Mouse (Mus musculus) intestine, embryonic 14.5 days (tissue): ENCODE results near the gene Kdelr3. TPM values are rescaled to one million over a fixed set of nuclear protein-coding genes. Genes with fewer than 3 reads are reported as not detected.

Source experiments
- ATAC-seq: fragments of 200-750 bp; cut with Nextera tagmentation; replicated peaks from 2 replicates; pipeline ENCODE4 v1.8.0; 2017; ENCODE audit warnings: low read depth, moderate number of reproducible peaks, moderate TSS enrichment, moderate library complexity; ENCODE audit not compliant: low FRiP score, low TSS enrichment
- DNase-seq: peaks from one replicate; pipeline ENCODE4 v3.0.0-alpha.2; 2018; ENCODE audit warnings: low spot score
- H3K27ac ChIP-seq: fragments of 300-500 bp; sonication (generic); 2 replicates; pipeline ENCODE4 v1.5.1; 2014; ENCODE audit warnings: low read depth, mild to moderate bottlenecking, control low read depth
- H3K27me3 ChIP-seq: fragments of 300-500 bp; sonication (generic); replicated peaks from 2 replicates; pipeline ENCODE4 v1.6.1; 2014; ENCODE audit warnings: low read length, control low read depth; ENCODE audit not compliant: control insufficient read depth, insufficient read depth
- H3K36me3 ChIP-seq: fragments of 300-500 bp; sonication (generic); 2 replicates; pipeline ENCODE4 v1.6.1; 2014; ENCODE audit warnings: low read length, control low read depth; ENCODE audit not compliant: control insufficient read depth, insufficient read depth
- H3K4me1 ChIP-seq: fragments of 300-500 bp; sonication (generic); replicated peaks from 2 replicates; pipeline ENCODE4 v1.6.1; 2014; ENCODE audit warnings: low read length, control low read depth, mixed read lengths; ENCODE audit not compliant: control insufficient read depth, insufficient read depth
- H3K4me2 ChIP-seq: fragments of 300-500 bp; sonication (generic); 2 replicates; pipeline ENCODE4 v1.6.1; 2014; ENCODE audit warnings: low read length
- H3K4me3 ChIP-seq: fragments of 300-500 bp; sonication (generic); 2 replicates; pipeline ENCODE4 v1.5.1; 2014; ENCODE audit warnings: low read depth, low read length, control low read depth, mixed read lengths
- H3K9ac ChIP-seq: fragments of 300-500 bp; sonication (generic); 2 replicates; pipeline ENCODE4 v1.6.1; 2014; ENCODE audit warnings: mild to moderate bottlenecking, low read length
- H3K9me3 ChIP-seq: fragments of 300-500 bp; sonication (generic); 2 replicates; pipeline ENCODE4 v1.6.1; 2016; ENCODE audit warnings: low read length, control low read depth; ENCODE audit not compliant: control insufficient read depth
- WGBS: fragments of 180-500 bp; shearing (Covaris S2); extraction: QIAGEN DNeasy Blood & Tissue Kit; methylation state at CpG from one replicate; pipeline ENCODE4 v1.1.7; 2014; 5-methylcytosine and 5-hydroxymethylcytosine counted together
- polyA plus RNA-seq: library from polyadenylated mRNA; unstranded; fragments of >200 nt; fragmentation: Nextera tagmentation; extraction: Ambion mirVana; gene quantifications from 2 replicates; pipeline ENCODE4 v1.2.1, GENCODE M21; 2014

Kdelr3 gene
- polyA plus RNA-seq, 1 experiment from 2014 or later: 55.0 TPM

- peak; percentile 68 for DNase-seq
- no peak overlapping the region for H3K27ac ChIP-seq
- WGBS: 9% methylated on average over 15 of the region's 15 CpGs
- H3K9me3 ChIP-seq: no peaks in the 10 kb centered on the region
- H3K9ac ChIP-seq: no peak overlapping the region
- H3K4me1 ChIP-seq: no peaks in the 10 kb centered on the region
- H3K27me3 ChIP-seq: peaks cover 15% of the 10 kb centered on the region; the same call in 1 of the 2 replicates
- H3K36me3 ChIP-seq: no peaks in the 10 kb centered on the region
- no peak overlapping the region for H3K4me3 ChIP-seq
- H3K4me2 ChIP-seq: 0 out of 2 replicates have a peak overlapping the region, but pooled peaks have one; percentile 7
- peak; percentile 58; the same call in 1 of the 2 replicates for ATAC-seq
Observed at GRCm38 (mm10) chr15:79481181-79481688, 35.0 kb upstream of the Kdelr3 start.

DNA sequence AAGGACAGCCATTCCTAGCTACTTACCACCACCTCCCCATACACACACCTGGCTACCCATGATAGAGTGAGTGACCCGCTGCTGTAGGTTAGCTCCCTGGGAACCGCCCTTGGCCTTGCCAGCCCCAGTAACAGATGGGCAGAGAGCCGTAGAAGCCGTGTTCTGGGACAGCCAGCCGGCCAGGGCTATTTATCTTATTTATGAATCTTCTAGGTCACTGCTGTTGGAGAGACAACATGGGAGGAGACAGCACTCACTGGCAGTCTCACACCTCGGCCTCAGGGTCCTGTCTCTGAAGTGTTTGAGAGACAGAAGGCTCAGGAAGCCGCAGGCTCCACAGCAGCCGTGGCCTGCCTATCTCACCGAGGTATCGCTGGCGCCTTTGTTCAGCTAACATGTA, 26.7 kb upstream of the Kdelr3 start:
- WGBS: 65% methylated on average over 11 of the region's 11 CpGs
- H3K4me1 ChIP-seq: no peaks in the 10 kb centered on the region

DNA sequence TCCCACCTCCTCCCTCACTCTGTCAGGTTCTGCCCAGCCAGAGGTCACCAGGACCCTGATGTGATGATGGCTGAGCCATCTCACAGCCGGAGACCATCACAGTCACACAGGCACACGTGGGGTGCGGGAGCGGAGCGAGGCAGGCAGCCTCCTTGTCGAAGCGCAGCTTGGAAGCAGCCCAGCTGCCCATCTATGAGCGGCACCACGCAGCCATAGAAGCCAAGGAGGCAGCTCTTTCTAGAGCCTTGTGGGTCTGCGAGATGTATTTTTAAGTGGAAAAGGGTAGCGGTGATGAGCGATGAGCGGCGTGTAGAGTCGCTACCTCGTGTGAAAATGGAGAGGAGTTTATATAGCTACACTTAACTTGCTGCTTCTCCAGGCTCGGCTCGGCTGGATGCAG, 22.7 kb upstream of the Kdelr3 start:
- Histone ChIP-seq H3K9ac (no peak overlapping the region), H3K4me1 (no peaks in the 10 kb centered on the region), H3K4me2 (0 out of 2 replicates have a peak overlapping the region, but pooled peaks have one; percentile 8), H3K27me3 (peaks cover 15% of the 10 kb centered on the region), H3K4me3 (no peak overlapping the region), H3K9me3 (no peaks in the 10 kb centered on the region), H3K36me3 (no peaks in the 10 kb centered on the region), H3K27ac (no peak overlapping the region)
- DNase-seq (no peak), ATAC-seq (no peak)
- WGBS: 40% methylated on average over 18 of the region's 18 CpGs

More for the DNA sequence above, 26.7 kb upstream of the Kdelr3 start:
- Histone ChIP-seq H3K9me3 (no peaks in the 10 kb centered on the region), H3K4me3 (no peak overlapping the region), H3K27me3 (peaks cover 15% of the 10 kb centered on the region; the same call in 1 of the 2 replicates), H3K27ac (no peak overlapping the region), H3K4me2 (no peak overlapping the region), H3K36me3 (no peaks in the 10 kb centered on the region), H3K9ac (no peak overlapping the region)
- DNase-seq (no peak), ATAC-seq (no peak)

DNA sequence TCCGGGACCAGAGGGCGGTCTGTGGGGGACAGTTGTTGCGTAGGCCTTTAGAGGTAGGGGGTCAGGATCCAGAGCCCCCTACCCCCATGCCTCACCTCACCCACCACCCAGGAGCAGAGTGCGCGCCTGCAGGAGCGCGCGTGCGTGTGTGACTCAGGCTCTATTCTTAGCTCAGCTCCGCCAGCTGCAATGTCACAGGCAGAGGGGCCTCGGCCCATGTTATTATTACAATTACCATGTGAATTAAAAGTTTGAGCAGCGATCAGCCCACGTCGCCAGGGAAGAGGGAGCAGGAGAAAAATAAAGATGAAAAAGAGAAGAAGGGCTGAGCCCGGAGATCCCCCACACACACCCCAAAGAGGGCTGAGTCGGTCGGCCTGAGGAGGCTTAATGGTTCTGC, 16.1 kb upstream of the Kdelr3 start:
- H3K4me2 ChIP-seq: no peak overlapping the region
- H3K4me3 ChIP-seq: no peak overlapping the region
- no peaks in the 10 kb centered on the region for H3K36me3 ChIP-seq
- DNase-seq (no peak), ATAC-seq (no peak)
- H3K27me3 ChIP-seq: peaks cover 48% of the 10 kb centered on the region
- no peak overlapping the region for H3K27ac ChIP-seq
- WGBS: 73% methylated on average over 17 of the region's 17 CpGs
- H3K9me3 ChIP-seq: no peaks in the 10 kb centered on the region
- peaks cover 4% of the 10 kb centered on the region for H3K4me1 ChIP-seq
- H3K9ac ChIP-seq: no peak overlapping the region

DNA sequence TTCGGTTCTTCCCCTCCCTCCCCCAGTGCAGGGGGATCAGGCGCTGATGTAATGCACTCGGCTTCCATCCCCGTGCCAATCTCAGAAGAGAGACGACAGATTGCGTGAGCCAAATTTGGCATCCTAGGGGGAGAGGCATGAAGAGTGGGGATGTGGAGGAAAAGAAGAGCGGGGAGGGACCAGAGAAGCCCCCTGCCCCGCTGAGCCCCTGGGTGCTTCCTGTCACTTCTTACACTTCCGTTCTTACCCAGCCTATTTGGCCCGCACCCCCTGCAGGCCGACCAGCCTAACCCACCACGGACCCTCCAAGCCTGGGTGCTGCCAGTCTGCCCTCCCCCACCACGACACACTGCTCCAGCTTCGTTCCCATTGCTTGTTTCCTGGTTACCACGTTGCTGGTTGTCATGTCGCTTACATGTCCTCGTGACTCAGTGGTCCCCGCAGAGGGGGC, 13.3 kb upstream of the Kdelr3 start:
- ATAC-seq: no peak
- 17% methylated on average over 16 of the region's 18 CpGs for WGBS

DNA sequence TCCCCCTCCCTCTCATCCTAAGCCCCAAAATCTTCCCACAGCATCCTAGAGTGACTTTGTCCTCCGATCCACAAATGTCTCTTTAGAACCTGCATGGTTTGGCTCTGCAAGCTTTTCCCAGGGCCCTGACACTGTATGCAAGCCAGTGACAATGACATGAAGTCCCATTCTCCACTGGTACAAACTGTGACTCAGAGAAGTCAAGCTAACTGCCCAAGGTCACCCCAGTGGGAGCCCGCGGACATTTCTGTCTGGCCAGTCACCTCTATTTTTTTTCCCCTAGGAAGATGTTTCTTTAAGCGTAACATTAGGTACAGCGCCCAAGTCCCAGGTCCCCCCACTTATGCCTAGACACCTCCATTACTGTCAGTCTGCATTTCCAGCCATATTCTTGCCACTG, 12.8 kb upstream of the Kdelr3 start:
- Histone ChIP-seq H3K4me1 (peaks cover 10% of the 10 kb centered on the region), H3K9ac (no peak overlapping the region), H3K36me3 (no peaks in the 10 kb centered on the region), H3K9me3 (no peaks in the 10 kb centered on the region), H3K27me3 (peaks cover 75% of the 10 kb centered on the region), H3K4me3 (no peak overlapping the region), H3K4me2 (no peak overlapping the region), H3K27ac (no peak overlapping the region)
- ATAC-seq (no peak), DNase-seq (no peak)
- WGBS: 73% methylated on average over 5 of the region's 5 CpGs

More for the DNA sequence above, 13.3 kb upstream of the Kdelr3 start:
- peaks cover 70% of the 10 kb centered on the region for H3K27me3 ChIP-seq
- no peaks in the 10 kb centered on the region for H3K9me3 ChIP-seq
- H3K27ac ChIP-seq: no peak overlapping the region
- H3K4me2 ChIP-seq: no peak overlapping the region
- H3K4me3 ChIP-seq: no peak overlapping the region
- H3K4me1 ChIP-seq: peaks cover 10% of the 10 kb centered on the region
- DNase-seq: no peak
- no peaks in the 10 kb centered on the region for H3K36me3 ChIP-seq
- H3K9ac ChIP-seq: no peak overlapping the region

DNA sequence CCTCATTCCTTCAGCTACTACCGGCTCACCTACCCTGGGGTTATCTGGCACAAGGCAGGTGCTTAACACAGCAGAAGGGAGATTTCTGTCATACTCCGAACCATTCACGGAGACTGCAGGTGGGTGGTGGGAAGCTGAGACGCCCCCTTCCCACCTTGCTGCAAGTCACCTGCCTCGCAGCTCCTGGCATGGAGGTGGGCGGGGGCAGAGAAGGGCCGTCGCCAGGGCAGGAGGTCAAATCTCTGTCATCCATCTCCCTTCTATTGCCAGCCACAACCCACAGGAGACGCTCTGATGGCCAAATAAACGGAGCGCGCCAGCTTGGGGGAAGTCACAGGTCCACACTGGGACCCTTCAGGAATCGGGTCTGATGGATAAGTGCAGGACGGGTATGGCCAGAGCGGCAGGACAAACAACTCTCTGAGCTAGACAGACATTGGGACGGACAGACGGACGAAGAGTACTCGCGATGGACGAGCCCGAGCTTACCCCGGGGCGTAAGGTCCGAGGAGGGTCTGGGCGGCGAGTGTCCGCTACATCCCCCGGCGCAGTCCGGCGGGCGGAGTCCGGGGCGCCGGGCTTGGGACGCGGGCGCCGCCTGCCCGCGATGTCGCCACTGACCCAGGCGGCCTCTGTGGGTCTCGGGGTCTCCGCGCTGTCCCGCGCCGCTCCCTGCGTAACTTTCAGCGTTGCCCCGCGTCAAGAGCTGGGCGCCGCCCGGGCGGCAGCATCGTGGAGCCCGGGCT, 11.3 kb upstream of the Kdelr3 start, which contains the start of gene Kcnj4:
Gene Kcnj4 (minus strand): TSS at position 535 of the 746 bp plus-strand sequence.
- ATAC-seq (no peak; the same call in 1 of the 2 replicates), DNase-seq (peak; percentile 74)
- Histone ChIP-seq H3K27me3 (peaks cover 82% of the 10 kb centered on the region), H3K9me3 (no peaks in the 10 kb centered on the region), H3K4me3 (peak within 1 kb of the TSS; percentile 50), H3K9ac (peak within 1 kb of the TSS; percentile 41), H3K4me2 (peak within 1 kb of the TSS; percentile 100), H3K27ac (no peak within 1 kb of the TSS), H3K36me3 (no peaks in the 10 kb centered on the region), H3K4me1 (peaks cover 10% of the 10 kb centered on the region)
- 2% methylated on average over 57 of the region's 60 CpGs for WGBS

- Histone ChIP-seq H3K9ac (peak overlapping the region; percentile 41), H3K4me1 (peaks cover 10% of the 10 kb centered on the region), H3K27ac (no peak overlapping the region), H3K4me3 (peak overlapping the region; percentile 50), H3K9me3 (no peaks in the 10 kb centered on the region), H3K4me2 (peak overlapping the region; percentile 100), H3K36me3 (no peaks in the 10 kb centered on the region), H3K27me3 (peaks cover 84% of the 10 kb centered on the region)
- ATAC-seq (peak; percentile 63; the same call in 1 of the 2 replicates), DNase-seq (peak; percentile 92)
- WGBS: under 1% methylated on average over 65 of the region's 71 CpGs
Observed at GRCm38 (mm10) chr15:79505616-79506283, 10.5 kb upstream of the Kdelr3 start.
